Mouse (Mus musculus) cerebellum, adult 9-10 months (tissue): Measurements from ENCODE around the gene Med24.

ENCODE experiments used
- DNase-seq: peaks from one replicate; pipeline ENCODE4 v3.0.0; 2022

The Med24 gene

DNA sequence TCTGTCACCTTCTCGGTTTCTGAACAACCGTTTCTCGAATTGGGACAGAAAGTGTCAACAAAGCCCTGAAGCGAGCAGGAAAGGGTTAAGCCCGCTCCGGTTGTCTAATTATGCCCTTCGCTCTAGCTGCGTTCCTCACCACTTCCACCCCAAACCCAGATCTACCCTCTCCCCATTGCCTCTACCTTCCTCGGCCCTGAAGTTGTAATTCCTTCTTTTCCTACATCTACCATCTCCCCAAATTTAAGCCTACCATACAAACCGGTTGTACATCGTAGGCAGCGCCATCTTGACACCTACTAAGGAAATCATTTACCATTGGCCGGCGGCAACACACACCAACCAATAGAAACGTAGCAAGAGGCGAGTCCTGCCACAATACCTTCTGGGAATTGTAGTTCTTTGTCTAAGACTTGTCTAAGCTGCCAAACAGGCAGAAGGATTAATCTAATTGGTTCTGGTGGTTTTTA, at the start of gene Med24:
Gene Med24, minus strand, starts transcription at position 317 of the 470 bp plus-strand sequence.
- peak; percentile 95 for DNase-seq

DNA sequence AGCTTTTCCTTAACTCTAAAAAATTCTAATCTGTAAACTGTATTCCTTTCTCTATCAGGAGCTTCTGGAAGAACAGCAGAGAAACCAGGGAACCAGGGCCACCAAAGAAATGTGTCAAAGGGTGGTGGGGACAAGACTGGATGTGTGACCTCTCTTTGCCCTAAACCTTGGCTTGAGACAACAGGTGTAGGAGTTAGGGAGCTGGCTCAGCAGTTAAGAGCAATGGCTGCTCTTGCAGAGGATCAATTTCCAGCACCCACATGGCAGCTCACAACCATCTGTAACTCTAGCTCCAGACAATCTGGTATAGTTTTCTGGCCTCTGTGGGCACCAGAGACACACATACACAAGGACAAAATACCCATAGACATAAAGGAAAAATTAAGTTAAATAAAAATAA, 48.7 kb upstream of the Med24 start:
- DNase-seq = no peak

DNA sequence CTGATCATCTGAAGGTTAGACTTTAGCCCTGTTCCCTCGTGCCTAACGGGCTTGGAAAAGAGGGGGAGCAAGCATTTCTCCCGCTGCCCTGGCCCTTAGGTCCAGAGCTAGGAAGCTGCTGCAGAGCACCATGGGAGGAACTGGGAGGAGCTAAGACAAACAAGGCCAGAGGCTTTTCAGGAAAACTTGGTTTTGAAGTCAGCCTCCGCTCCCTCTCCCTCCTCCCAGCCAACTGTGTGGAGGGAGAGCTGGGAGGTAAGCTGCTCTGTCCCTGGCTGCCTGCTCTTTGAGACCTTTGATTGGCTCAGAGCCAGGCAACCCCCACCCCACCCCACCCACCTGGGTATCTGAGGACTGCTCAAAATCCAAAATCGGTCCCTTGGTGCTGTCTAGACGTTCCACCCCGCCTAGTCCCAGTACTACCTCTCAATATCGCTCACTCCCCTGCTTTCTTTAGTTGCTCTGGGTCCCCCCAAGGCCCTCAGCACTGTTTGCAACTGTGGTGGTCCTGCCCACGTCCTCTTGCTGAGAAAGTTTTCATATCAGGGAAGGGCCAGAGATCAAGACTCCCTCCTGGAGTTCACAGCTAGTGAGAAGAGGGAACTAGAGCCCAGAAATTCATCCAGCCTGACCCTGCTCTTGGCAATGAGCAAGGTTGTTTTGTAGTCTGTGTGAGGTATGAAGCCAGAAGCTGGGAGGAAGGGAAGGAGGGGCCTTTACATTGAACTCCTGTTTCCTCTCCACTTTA, 47.8 kb upstream of the Med24 start:
- no peak for DNase-seq

- no peak for DNase-seq
Measured at GRCm38 (mm10) chr11:98776052-98776764, 47.0 kb upstream of the Med24 start.

- DNase-seq = peak; percentile 100
Measured at GRCm38 (mm10) chr11:98775348-98776051, 46.3 kb upstream of the Med24 start.

GRCm38 (mm10) chr11:98774582-98775347, 45.5 kb upstream of the Med24 start, which contains the start of gene Nr1d1:
Gene Nr1d1, minus strand, starts transcription at chr11:98775333.
- no peak for DNase-seq

DNA sequence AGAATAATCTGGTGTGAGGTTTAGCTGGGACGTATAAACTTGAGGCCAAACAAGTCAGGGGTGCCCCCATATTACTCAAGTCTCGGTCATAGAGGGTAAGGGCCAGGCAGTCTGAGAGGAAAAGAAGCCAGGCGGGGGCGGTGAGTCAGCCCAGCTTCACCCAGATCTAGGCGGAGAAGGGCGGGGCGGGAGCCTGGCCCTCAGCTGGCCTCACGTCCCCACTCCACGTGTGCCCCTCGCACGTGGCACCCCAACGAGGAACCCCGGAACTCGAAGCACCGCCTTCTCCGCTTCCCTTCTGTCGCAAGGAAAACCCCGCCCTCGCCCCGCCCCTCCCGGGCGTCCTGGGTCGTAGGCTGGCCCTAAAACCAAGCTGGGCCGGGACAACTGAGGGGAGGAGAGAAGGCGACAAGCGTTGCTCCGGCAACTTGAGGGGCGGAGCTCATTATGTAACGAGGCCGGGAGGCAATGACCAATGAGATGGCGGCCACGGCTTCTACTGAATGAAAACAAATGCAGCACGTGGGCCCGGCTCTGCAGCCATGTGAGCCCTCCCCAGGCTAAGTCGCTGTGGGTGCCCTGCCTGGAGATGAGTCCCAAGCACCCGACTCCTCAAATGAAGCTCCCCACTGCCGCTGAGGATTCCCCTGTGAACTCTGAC, 44.5 kb upstream of the Med24 start:
- peak; percentile 100 for DNase-seq

DNA sequence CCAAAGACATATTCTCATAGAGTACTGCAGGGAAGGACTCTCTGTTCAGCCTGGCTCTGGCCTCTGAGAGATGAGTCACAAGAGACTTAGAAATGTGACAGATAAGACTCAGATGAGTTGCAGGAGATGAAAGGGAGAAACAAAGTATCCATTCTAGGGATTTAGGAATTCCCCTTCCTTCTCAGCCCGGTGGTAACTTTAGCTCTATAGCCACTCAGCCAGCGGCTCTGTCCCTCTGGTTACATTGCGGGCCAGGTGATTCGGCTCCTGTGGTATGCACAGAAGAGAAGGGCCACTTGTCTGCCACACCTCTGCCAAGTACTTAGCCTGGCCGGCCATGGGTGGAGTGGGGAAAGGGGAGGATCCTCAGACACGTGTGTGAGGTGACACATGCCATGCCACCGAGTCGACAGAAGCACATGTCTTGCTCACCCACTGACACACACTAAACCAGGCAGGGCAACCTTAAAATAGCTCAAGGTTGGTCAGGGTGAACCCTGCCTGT, 43.5 kb upstream of the Med24 start:
- peak; percentile 80 for DNase-seq

DNA sequence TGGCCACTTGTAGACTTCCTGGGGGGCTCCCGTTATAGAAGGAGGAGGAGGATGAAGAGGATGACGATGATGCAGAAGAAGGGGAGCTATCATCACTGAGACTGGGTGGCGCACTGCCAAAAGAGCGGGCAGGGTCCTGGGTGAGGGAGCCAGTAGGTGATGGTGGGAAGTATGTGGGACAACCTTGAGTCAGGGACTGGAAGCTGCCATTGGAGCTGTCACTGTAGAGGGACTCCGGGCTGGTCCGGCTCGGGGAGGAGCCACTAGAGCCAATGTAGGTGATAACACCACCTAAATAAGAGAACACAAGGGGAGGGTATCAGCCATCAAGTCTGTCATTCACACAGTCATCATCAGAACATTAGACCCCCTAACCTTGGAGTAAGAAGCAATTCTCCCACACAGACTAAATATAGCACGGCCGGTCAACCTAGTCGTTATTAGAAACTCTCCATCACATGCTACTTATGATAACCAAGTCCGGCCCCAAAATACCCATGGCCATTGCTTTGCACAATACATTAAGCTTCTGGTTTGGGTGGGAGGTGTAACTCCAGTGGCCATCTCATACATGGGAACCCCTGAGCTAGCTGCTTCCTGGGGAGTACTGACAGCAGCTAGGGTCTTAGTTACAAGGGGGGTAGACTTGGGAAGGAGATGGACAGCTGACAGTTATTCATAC, 42.8 kb upstream of the Med24 start:
- DNase-seq = peak; percentile 76

DNA sequence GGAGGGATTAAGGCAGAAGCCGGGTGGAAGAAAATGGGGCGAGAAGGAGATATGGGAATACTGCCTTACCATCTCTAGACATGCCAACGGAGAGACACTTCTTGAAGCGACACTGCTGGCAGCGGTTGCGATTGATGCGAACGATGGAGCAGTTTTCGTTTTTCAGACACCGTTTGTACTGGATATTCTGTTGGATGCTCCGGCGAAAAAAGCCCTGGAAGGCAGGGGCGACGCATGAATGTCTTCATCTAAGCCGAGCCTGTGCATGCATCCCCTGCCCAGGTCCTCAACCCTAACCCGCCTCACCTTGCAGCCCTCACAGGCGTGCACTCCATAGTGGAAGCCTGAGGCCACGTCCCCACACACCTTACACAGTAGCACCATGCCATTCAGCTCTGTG, 41.9 kb upstream of the Med24 start:
- no peak for DNase-seq

GRCm38 (mm10) chr11:98770096-98770975, 41.1 kb upstream of the Med24 start:
- DNase-seq = peak; percentile 66

DNA sequence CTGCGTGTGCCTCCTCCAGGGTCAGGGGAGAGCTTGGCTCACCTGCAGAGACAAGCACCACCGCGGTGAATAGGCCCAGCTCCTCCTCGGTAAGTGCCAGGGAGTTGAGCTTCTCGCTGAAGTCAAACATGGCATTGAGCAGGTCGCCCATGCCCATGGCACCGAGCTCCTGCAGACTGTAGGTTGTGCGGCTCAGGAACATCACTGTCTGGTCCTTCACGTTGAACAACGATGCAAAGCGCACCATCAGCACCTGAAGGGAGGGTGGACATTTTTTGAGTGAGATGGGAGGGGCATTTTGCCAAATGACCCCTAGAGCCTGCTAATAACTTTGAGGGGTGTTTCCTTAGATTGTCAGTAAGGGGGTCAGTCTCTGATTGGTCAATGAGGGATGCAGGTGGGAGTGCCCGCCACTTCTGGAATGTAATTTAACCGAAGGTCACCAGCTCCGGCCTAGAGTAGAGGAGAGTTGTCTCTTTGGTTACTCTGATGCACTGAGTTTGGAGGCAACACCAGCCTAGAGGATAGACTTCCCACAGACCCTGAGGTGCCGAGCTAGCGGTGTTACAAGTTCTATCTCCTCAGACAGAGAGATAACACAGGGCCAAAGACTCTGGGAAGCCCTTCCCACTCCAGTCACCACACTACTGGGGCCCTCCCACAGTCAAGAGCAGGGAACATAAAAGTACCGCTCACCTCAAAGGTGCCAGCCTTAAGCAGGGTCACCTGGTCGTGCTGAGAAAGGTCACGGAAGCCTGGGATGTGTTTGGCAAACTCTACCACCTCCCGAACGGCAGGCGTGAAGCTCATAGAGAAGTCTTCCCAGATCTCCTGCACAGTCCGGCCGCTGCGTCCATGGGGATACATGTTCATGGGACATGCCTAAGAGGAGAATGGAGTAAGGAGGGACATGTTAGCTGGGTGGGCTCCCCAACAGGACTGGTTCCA, 40.0 kb upstream of the Med24 start:
- no peak for DNase-seq

DNA sequence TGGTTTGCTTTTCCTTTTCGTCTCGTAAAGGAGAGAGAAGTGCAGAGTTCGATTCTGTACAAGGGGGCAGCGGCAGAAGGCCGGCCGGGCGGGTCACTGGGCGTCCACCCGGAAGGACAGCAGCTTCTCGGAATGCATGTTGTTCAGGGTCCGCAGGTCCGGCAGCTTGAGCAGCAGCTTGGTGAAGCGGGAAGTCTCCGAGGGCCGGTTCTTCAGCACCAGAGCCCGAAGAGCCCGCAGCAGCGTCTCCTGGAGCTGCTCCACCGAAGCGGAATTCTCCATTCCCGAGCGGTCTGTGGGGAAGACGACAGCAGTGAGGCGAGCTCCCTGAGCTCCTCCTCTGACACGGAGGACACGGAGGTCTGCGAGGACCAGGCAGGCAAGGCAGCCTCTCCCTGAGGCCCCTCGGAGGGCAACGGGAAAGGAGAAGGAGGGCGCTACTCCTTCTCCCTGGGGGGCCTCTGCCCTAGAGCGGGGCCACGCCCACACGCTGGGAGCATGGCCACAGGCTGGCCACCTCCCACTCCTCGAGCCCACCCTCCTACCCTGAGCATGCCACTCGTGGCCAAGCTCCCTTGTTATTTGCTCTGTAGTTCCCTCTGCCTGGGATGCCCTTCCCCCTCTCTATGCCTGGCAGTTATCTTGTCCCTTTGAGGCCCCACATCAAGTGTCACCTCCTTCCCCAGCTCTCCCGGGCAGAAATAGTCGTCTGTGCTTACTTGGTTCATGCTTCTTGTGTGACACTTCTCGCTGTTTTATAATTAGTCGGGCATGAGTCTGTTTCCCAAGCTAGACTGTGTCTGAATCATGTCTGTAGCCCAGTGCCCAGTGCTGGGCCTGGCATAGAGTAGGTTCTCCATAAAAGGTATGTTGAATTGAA, 39.1 kb upstream of the Med24 start:
- DNase-seq = no peak

DNA sequence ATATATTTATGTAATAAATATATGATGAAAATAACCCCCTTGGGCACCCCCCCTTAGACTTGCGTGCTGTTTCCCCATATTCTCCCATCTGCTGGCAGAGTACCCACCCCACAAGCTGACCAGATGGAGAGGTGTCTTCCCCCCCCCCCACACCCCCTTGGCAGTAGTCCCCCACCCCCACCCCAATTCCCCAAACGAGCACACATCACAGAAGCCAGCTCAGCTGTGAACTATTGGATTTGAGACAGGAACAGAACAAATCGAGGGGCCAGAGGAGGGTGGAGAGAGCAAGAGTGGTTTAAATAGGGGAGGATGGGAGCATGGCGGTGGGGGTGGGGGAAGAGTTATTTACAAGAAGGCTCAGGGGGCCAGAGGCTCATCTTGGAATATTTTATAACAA, 38.5 kb upstream of the Med24 start:
- no peak for DNase-seq

DNA sequence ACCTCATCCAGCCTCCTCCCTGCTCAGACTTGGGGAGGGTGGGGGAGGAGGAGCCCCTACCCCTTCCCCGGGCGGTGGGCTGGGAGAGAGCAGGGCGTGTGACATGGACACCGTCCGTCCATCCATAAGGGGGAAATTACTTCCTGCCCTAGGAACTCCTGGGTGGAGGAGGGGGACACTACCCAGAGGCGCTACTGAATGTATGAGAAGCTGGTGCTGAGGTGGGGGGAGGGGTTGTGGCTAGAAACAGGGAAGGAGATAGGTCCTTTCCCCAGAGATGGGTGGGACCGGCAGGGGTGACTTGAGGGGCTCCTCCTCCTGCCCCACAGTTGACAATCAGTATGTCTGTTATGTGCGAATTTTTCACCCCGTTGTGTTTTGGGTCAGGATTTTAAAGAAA, 38.0 kb upstream of the Med24 start:
- no peak for DNase-seq

- no peak for DNase-seq
Measured at GRCm38 (mm10) chr11:98766816-98767215, 37.6 kb upstream of the Med24 start.

DNA sequence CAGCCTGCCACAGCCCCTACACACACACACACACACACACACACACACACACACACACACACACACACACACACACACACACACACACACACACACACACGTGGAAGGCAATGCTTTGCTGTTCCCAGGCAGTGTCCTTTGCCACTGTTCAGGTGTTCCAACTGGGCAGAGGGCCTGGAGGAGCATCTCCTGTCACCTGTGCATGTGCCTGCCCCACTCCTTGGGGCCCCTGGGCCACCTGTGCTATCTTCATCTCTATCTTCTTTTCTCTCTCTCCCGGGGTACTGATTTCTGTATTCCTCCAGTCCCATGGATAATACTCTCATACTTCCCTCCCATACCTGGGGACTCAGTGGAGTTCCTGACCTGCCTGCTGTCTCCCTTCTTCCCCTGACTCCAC, 37.1 kb upstream of the Med24 start:
- no peak for DNase-seq
